Comparison of ENCODE assay signal across 8 mouse cellular contexts in the genomic region with DNA sequence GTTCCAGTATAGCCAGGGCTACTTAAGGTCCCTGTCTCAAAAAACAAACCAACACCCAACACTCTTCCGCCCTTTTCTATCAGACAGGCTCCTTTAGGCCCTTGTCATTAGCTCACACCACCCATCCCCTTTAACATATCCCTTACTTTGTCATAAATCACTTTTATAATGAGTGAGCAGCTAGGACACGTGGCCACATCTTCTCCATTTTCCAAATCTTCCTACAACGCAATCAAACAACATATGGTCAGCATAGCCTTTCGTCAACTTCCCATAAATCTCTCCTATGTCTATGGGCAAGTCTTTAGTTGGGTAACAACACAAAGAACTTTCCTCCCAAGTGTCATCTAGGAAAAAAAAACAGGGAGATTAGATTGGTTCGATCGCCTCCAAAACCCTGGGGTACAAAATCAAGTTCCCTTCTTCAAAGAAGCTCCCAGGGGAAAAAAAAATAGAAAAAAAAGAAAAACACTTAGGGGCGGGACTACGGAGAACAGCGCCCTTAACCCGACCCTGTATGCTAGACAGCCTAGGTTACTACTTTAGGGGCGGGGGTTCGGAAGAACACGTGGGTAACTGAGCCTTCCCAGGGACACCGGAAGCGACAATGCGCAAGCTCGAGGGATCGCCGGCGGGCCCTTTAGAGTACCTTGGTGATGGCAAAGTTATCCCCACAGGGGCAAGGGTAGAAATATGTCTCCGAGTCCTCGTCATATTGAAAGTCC. TPM values are rescaled to one million over a fixed set of nuclear protein-coding genes. Genes with fewer than 3 reads are reported as not detected.
A peak's percentile ranks its signal among the peaks of the same experiment; 100 is the strongest.
DNase-seq lines count a peak whose midpoint lies in the region.

Oxnad1 (plus strand) TSS at position 614 of the 725 bp plus-strand sequence.

- WGBS in macrophage (ENCODE audit: missing documents) = 3% methylated on average over 21 of the region's 22 CpGs

- H3K36me3 ChIP-seq in macrophage (ENCODE audit: inconsistent target) = peaks cover 19% of the 10 kb centered on the region

- H3K79me2 ChIP-seq in macrophage (ENCODE audit: inconsistent target) = peaks cover 16% of the 10 kb centered on the region

- peak within 1 kb of the TSS; percentile 64 for H3K4me3 ChIP-seq in macrophage (ENCODE audit: inconsistent target)

- peak within 1 kb of the TSS; percentile 69 for H3K27ac ChIP-seq in macrophage

- DNase-seq in embryo, embryonic 10 days (ENCODE audit: low spot score) = peak; percentile 91
- no peak for DNase-seq in embryo, embryonic 9.5 days (ENCODE audit: extremely low spot score)
- DNase-seq in CD4-positive, CD25-positive, alpha-beta regulatory T cell, adult 2 months (ENCODE audit: low read depth, low spot score) = peak; percentile 92
- peak; percentile 85 for DNase-seq in c-Kit-positive CD71-positive TER-119-negative erythroid progenitor cells, embryonic 14.5 days (ENCODE audit: low read depth)
- no peak for DNase-seq in gastrocnemius, postnatal 4 days (ENCODE audit: low spot score in 2 of 2)
- peak; percentile 90 to 94 for DNase-seq in kidney, postnatal 36 days
- DNase-seq in thymus, postnatal 14 days = peak; percentile 89

RNA-seq across cellular contexts. Expression of gene Oxnad1, which starts in this region (rescaled TPM):
- 10 to 100 TPM; 16.4 to 18.5 TPM for total RNA-seq in gastrocnemius, postnatal 4 days (2021)
- total RNA-seq in macrophage (2018; cell fraction: chromatin; rRNA removed) = 10 to 100 TPM in 11 of 26 experiments, 1 to 10 TPM in 14, under 1 TPM in 1; 0.80 to 27.1 (median 9.4) TPM
- 1 to 10 TPM; 2.0 to 9.3 (median 6.4) TPM for total RNA-seq in macrophage (2018; cell fraction: cytosol; rRNA removed)
- 10 to 100 TPM in 6 of 26 experiments, 1 to 10 TPM in 20; 1.3 to 17.6 (median 7.0) TPM for total RNA-seq in macrophage (2018; cell fraction: nucleus; rRNA removed)
- polyA plus RNA-seq in macrophage (2018) = 7.6 to 12.3 TPM (median 8.1 TPM) in 3 replicates

Comparison
In these comparisons a context has a peak if more than half of its experiments do, and no peak if none do; other contexts are left out.
1. DNase-seq: peak in embryo, embryonic 10 days (single experiment), CD4-positive, CD25-positive, alpha-beta regulatory T cell, adult 2 months (single experiment), c-Kit-positive CD71-positive TER-119-negative erythroid progenitor cells, embryonic 14.5 days (single experiment), kidney, postnatal 36 days (2 of 2) and thymus, postnatal 14 days (single experiment); none in embryo, embryonic 9.5 days (single experiment) and gastrocnemius, postnatal 4 days (0 of 2).